Mouse (Mus musculus): ENCODE measurements at regions not wholly inside any gene's neighbourhood (a gene's known extent, or its start where the extent isn't known, plus 50 kb on each side); places are given as distances from the start of the nearest gene placed in this dataset.

GRCm38 (mm10) chr15:63674404-63674803, 170.6 kb downstream of the Gsdmc2 start:
- DNase-seq (ENCODE audit: low spot score) (no peak), ATAC-seq (replicated peaks; ENCODE audit: low FRiP score, low read depth) (no peak)
- H3K9ac ChIP-seq (ENCODE audit: low read depth, low read length), result no peak overlapping the region
- no peaks in the 10 kb centered on the region for H3K27me3 ChIP-seq (ENCODE audit: insufficient read depth, low read length)
- H3K27ac ChIP-seq, result no peak overlapping the region
- WGBS, result 96% methylated on average over 5 of the region's 5 CpGs
- no peaks in the 10 kb centered on the region for H3K9me3 ChIP-seq (replicated peaks; ENCODE audit: low read length)
- no peaks in the 10 kb centered on the region for H3K36me3 ChIP-seq (ENCODE audit: insufficient read depth, low read length)
- no peak overlapping the region for H3K4me3 ChIP-seq (replicated peaks; ENCODE audit: low read depth, low read length)
- H3K4me2 ChIP-seq (ENCODE audit: low read length), result no peak overlapping the region
- H3K4me1 ChIP-seq (replicated peaks; ENCODE audit: insufficient read depth, low read length), result no peaks in the 10 kb centered on the region
- TF ChIP-seq CTCF (IDR thresholded peaks at IDR 0.05; ENCODE audit: low read depth), result no peak

GRCm38 (mm10) chr15:63671081-63671480, 173.9 kb downstream of the Gsdmc2 start:
- 73% methylated on average over 11 of the region's 11 CpGs for WGBS
- Histone ChIP-seq H3K9me3 (replicated peaks; ENCODE audit: low read length) (no peaks in the 10 kb centered on the region), H3K27ac (no peak overlapping the region), H3K4me1 (replicated peaks; ENCODE audit: insufficient read depth, low read length) (no peaks in the 10 kb centered on the region), H3K27me3 (ENCODE audit: insufficient read depth, low read length) (no peaks in the 10 kb centered on the region), H3K4me2 (ENCODE audit: low read length) (no peak overlapping the region), H3K9ac (ENCODE audit: low read depth, low read length) (no peak overlapping the region), H3K36me3 (ENCODE audit: insufficient read depth, low read length) (no peaks in the 10 kb centered on the region), H3K4me3 (replicated peaks; ENCODE audit: low read depth, low read length) (no peak overlapping the region)
- ATAC-seq (replicated peaks; ENCODE audit: low FRiP score, low read depth) (no peak), DNase-seq (ENCODE audit: low spot score) (no peak)
- TF ChIP-seq CTCF (IDR thresholded peaks at IDR 0.05; ENCODE audit: low read depth), result no peak

GRCm38 (mm10) chr15:63670561-63670960, 174.4 kb downstream of the Gsdmc2 start:
- 84% methylated on average over 1 of the region's 1 CpGs for WGBS
- no peak overlapping the region for H3K4me3 ChIP-seq (replicated peaks; ENCODE audit: low read depth, low read length)
- no peak for TF ChIP-seq CTCF (IDR thresholded peaks at IDR 0.05; ENCODE audit: low read depth)

GRCm38 (mm10) chr15:63667536-63667935, 177.4 kb downstream of the Gsdmc2 start:
- ATAC-seq (replicated peaks; ENCODE audit: low FRiP score, low read depth), result no peak
- DNase-seq (ENCODE audit: low spot score), result no peak
- no peak overlapping the region for H3K4me2 ChIP-seq (ENCODE audit: low read length)
- no peaks in the 10 kb centered on the region for H3K27me3 ChIP-seq (ENCODE audit: insufficient read depth, low read length)
- no peak for TF ChIP-seq CTCF (IDR thresholded peaks at IDR 0.05; ENCODE audit: low read depth)
- no peaks in the 10 kb centered on the region for H3K9me3 ChIP-seq (replicated peaks; ENCODE audit: low read length)
- H3K4me1 ChIP-seq (replicated peaks; ENCODE audit: insufficient read depth, low read length), result no peaks in the 10 kb centered on the region
- H3K9ac ChIP-seq (ENCODE audit: low read depth, low read length), result no peak overlapping the region
- 82% methylated on average over 5 of the region's 5 CpGs for WGBS
- no peak overlapping the region for H3K27ac ChIP-seq
- H3K4me3 ChIP-seq (replicated peaks; ENCODE audit: low read depth, low read length), result no peak overlapping the region
- no peaks in the 10 kb centered on the region for H3K36me3 ChIP-seq (ENCODE audit: insufficient read depth, low read length)

More at GRCm38 (mm10) chr15:63670561-63670960, 174.4 kb downstream of the Gsdmc2 start:
- Histone ChIP-seq H3K36me3 (ENCODE audit: insufficient read depth, low read length) (no peaks in the 10 kb centered on the region), H3K4me1 (replicated peaks; ENCODE audit: insufficient read depth, low read length) (no peaks in the 10 kb centered on the region), H3K9me3 (replicated peaks; ENCODE audit: low read length) (no peaks in the 10 kb centered on the region), H3K27ac (no peak overlapping the region), H3K9ac (ENCODE audit: low read depth, low read length) (no peak overlapping the region), H3K27me3 (ENCODE audit: insufficient read depth, low read length) (no peaks in the 10 kb centered on the region), H3K4me2 (ENCODE audit: low read length) (no peak overlapping the region)
- ATAC-seq (replicated peaks; ENCODE audit: low FRiP score, low read depth) (no peak), DNase-seq (ENCODE audit: low spot score) (no peak)

- no peaks in the 10 kb centered on the region for H3K36me3 ChIP-seq (ENCODE audit: insufficient read depth, low read length)
- WGBS, result 78% methylated on average over 4 of the region's 4 CpGs
- no peak overlapping the region for H3K27ac ChIP-seq
- no peak overlapping the region for H3K4me2 ChIP-seq (ENCODE audit: low read length)
- no peak for DNase-seq (ENCODE audit: low spot score)
- H3K27me3 ChIP-seq (ENCODE audit: insufficient read depth, low read length), result no peaks in the 10 kb centered on the region
- H3K4me1 ChIP-seq (replicated peaks; ENCODE audit: insufficient read depth, low read length), result no peaks in the 10 kb centered on the region
- no peak for ATAC-seq (replicated peaks; ENCODE audit: low FRiP score, low read depth)
- H3K9ac ChIP-seq (ENCODE audit: low read depth, low read length), result no peak overlapping the region
- TF ChIP-seq CTCF (IDR thresholded peaks at IDR 0.05; ENCODE audit: low read depth), result no peak
- H3K9me3 ChIP-seq (replicated peaks; ENCODE audit: low read length), result no peaks in the 10 kb centered on the region
- no peak overlapping the region for H3K4me3 ChIP-seq (replicated peaks; ENCODE audit: low read depth, low read length)
These were observed 179.5 kb downstream of the Gsdmc2 start for GRCm38 (mm10) chr15:63665517-63665916.

GRCm38 (mm10) chr15:63664877-63665276, 180.1 kb downstream of the Gsdmc2 start:
- Histone ChIP-seq H3K27ac (no peak overlapping the region), H3K4me3 (replicated peaks; ENCODE audit: low read depth, low read length) (no peak overlapping the region), H3K9ac (ENCODE audit: low read depth, low read length) (no peak overlapping the region), H3K4me2 (ENCODE audit: low read length) (no peak overlapping the region), H3K36me3 (ENCODE audit: insufficient read depth, low read length) (no peaks in the 10 kb centered on the region), H3K27me3 (ENCODE audit: insufficient read depth, low read length) (no peaks in the 10 kb centered on the region), H3K4me1 (replicated peaks; ENCODE audit: insufficient read depth, low read length) (no peaks in the 10 kb centered on the region), H3K9me3 (replicated peaks; ENCODE audit: low read length) (no peaks in the 10 kb centered on the region)
- DNase-seq (ENCODE audit: low spot score) (no peak), ATAC-seq (replicated peaks; ENCODE audit: low FRiP score, low read depth) (no peak)
- WGBS, result 53% methylated on average over 2 of the region's 2 CpGs
- no peak for TF ChIP-seq CTCF (IDR thresholded peaks at IDR 0.05; ENCODE audit: low read depth)

GRCm38 (mm10) chr15:63662183-63662582, 182.8 kb downstream of the Gsdmc2 start:
- H3K9ac ChIP-seq (ENCODE audit: low read depth, low read length), result no peak overlapping the region
- H3K9me3 ChIP-seq (replicated peaks; ENCODE audit: low read length), result no peaks in the 10 kb centered on the region
- no peak overlapping the region for H3K27ac ChIP-seq
- H3K4me1 ChIP-seq (replicated peaks; ENCODE audit: insufficient read depth, low read length), result no peaks in the 10 kb centered on the region
- no peak for TF ChIP-seq CTCF (IDR thresholded peaks at IDR 0.05; ENCODE audit: low read depth)
- no peaks in the 10 kb centered on the region for H3K27me3 ChIP-seq (ENCODE audit: insufficient read depth, low read length)
- WGBS, result 83% methylated on average over 3 of the region's 3 CpGs
- DNase-seq (ENCODE audit: low spot score), result no peak
- H3K4me3 ChIP-seq (replicated peaks; ENCODE audit: low read depth, low read length), result no peak overlapping the region
- no peak for ATAC-seq (replicated peaks; ENCODE audit: low FRiP score, low read depth)
- H3K4me2 ChIP-seq (ENCODE audit: low read length), result no peak overlapping the region
- H3K36me3 ChIP-seq (ENCODE audit: insufficient read depth, low read length), result no peaks in the 10 kb centered on the region
